ENCODE assay signal across 22 mouse cellular contexts in genomic region chr10:64901726-64902125, GRCm38 (mm10).
A peak's percentile ranks its signal among the peaks of the same experiment; 100 is the strongest.
DNase-seq lines count a peak whose midpoint lies in the region; ATAC-seq and TF ChIP-seq lines count a peak whose summit lies in the region.
"Had no signal": no experiment of that assay in that cellular context is flagged by ENCODE, and none has a peak within 500 bp of the region (broad histone marks: within the 10 kb centered on the region; RNA-seq: fewer than 3 reads in every experiment).

No protein-coding gene starts in this region.

- no peaks in the 10 kb centered on the region for H3K27me3 ChIP-seq in kidney, adult 2 months (replicated peaks; ENCODE audit: control insufficient read depth, insufficient read depth, low read length)
- H3K27me3 ChIP-seq in kidney, embryonic 16.5 days (ENCODE audit: insufficient read depth, low read length) = no peaks in the 10 kb centered on the region
- H3K27me3 ChIP-seq: CH12.LX, Patski had no signal

- no peak overlapping the region for H3K4me2 ChIP-seq in kidney, embryonic 16.5 days (replicated peaks; ENCODE audit: low read depth, low read length)

- WGBS in kidney, adult 2 months = 56% methylated on average over 3 of the region's 3 CpGs
- 66% methylated on average over 3 of the region's 3 CpGs for WGBS in kidney, embryonic 16.5 days

- no peak for ATAC-seq in kidney, embryonic 16.5 days (ENCODE audit: low FRiP score, low TSS enrichment)
- ATAC-seq: activated CD4-positive, CD25-positive, alpha-beta regulatory T cell, adult 4 months; CD4-positive, CD25-positive, alpha-beta regulatory T cell, adult 4 months; Patski had no signal

- H3K4me3 ChIP-seq in kidney, adult 2 months (ENCODE audit: insufficient read depth, low read depth, low read length) = no peak overlapping the region
- H3K4me3 ChIP-seq in kidney, embryonic 16.5 days (ENCODE audit: low read length) = no peak overlapping the region

- no peaks in the 10 kb centered on the region for H3K36me3 ChIP-seq in kidney, adult 2 months (ENCODE audit: control insufficient read depth, insufficient read depth, low read length)
- H3K36me3 ChIP-seq in kidney, embryonic 16.5 days (ENCODE audit: insufficient read depth, low read length) = no peaks in the 10 kb centered on the region
- H3K36me3 ChIP-seq: G1E had no signal

- no peaks in the 10 kb centered on the region for H3K9me3 ChIP-seq in kidney, embryonic 16.5 days (ENCODE audit: low read length)
- H3K9me3 ChIP-seq: G1E had no signal

- peaks cover 6% of the 10 kb centered on the region; the same call in 1 of the 2 replicates for H3K4me1 ChIP-seq in kidney, adult 2 months (ENCODE audit: control insufficient read depth, insufficient read depth, low read length)
- H3K4me1 ChIP-seq in kidney, embryonic 16.5 days (ENCODE audit: insufficient read depth, low read length) = no peaks in the 10 kb centered on the region

- TF ChIP-seq POLR2A in kidney, adult 2 months (IDR thresholded peaks at IDR 0.05; ENCODE audit: low read depth, low read length) = no peak

- DNase-seq in kidney, adult 2 months = peak; percentile 56
- DNase-seq in kidney, postnatal 10 days = no peak
- peak; percentile 10 to 12 for DNase-seq in kidney, adult 8-10 months
- no peak for DNase-seq in kidney, postnatal 14 days
- peak; percentile 55 for DNase-seq in kidney, adult 9 months
- DNase-seq in kidney, postnatal 36 days = peak; percentile 5
- DNase-seq in kidney, adult 11 months = no peak
- DNase-seq: adrenal gland, adult 2 months; adrenal gland, adult 8-10 months; adrenal gland, postnatal 10 days; adrenal gland, postnatal 14 days; adrenal gland, postnatal 25 days; adrenal gland, postnatal 36 days; B cell, adult 2 months; cerebellum, adult 11 months; cerebellum, adult 11-12 months had no signal

- peak overlapping the region; percentile 93 for H3K27ac ChIP-seq in kidney, adult 2 months (ENCODE audit: insufficient read depth, low read depth, low read length)
- H3K27ac ChIP-seq in kidney, embryonic 16.5 days (ENCODE audit: low read length) = no peak overlapping the region

- H3K9ac ChIP-seq in kidney, embryonic 16.5 days (replicated peaks; ENCODE audit: low read length) = no peak overlapping the region

- no peak for TF ChIP-seq CTCF in kidney, adult 2 months (conservative IDR thresholded peaks at IDR 0.05; ENCODE audit: insufficient read depth, insufficient read length, low read depth, low read length)

Comparison
In these comparisons a context has a peak if more than half of its experiments do, and no peak if none do; other contexts are left out.
1. DNase-seq: peak in kidney, adult 2 months (single experiment), kidney, adult 8-10 months (2 of 2), kidney, adult 9 months (single experiment) and kidney, postnatal 36 days (2 of 2); none in kidney, postnatal 10 days (single experiment), kidney, postnatal 14 days (single experiment) and kidney, adult 11 months (single experiment).